Mouse (Mus musculus): Measurements from ENCODE around the gene Izumo3. TPM values are rescaled to one million over a fixed set of nuclear protein-coding genes. Genes with fewer than 3 reads are reported as not detected.
"Not testable (repeated sequence)": the region's sequence is repeated elsewhere in the genome, so short reads cannot be mapped to it uniquely, and the experiment has no call there.

Izumo3 gene
- not detected for total RNA-seq (2021)

DNA sequence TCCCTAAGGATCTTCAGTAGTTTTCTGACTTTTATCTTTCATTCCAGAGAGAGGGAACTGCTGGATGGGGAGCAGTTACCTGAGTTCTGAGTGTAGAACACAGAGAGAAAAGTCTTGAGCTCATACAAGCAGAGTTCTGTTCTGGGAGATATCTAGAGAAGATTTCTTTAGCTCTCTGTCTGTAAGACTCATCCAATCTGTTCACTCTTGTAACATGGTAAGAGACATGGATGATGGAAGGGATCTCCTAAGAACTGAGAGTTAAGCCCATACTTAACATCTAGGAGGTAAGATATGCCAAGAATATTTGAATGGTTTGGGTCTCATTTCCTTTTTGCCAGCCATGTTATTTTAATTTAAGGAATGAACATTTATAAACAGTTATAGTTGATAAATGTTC, at the start of gene Izumo3:
Gene Izumo3, minus strand, starts transcription at position 101 of the 400 bp plus-strand sequence.
- intact Hi-C loops (cut with DNase I) = no loop called here
- no peak for DNase-seq (ENCODE audit: extremely low spot score in 1 of 2, low spot score in 2 of 2)

DNA sequence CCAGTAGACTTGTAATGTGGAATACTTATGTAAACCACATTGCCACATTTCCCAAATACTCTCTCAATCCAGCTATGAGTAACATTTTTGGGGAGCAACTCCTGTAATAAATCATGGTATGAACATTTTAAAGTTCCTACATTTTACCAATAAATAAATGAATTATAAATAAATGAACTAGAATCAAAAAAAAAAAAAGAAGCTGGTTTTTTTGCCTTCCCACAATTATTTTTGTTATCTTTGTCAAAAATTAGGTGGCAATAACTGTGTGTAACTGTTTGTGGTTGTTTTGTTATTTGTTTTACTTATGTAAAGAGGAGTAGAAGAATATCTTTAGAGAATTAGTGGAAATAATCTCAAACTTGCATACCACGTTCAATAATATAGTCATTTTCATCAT, 44.6 kb upstream of the Izumo3 start, which contains the start of gene Gm12666:
Gene Gm12666, minus strand, starts transcription at position 101 of the 400 bp plus-strand sequence.
- DNase-seq (ENCODE audit: extremely low spot score in 1 of 2, low spot score in 2 of 2); intact Hi-C loops (cut with DNase I): not testable (repeated sequence)

GRCm38 (mm10) chr4:92152646-92153045, 5.6 kb upstream of the Izumo3 start:
- DNase-seq (ENCODE audit: extremely low spot score in 1 of 2, low spot score in 2 of 2) = no peak
- intact Hi-C loops (cut with DNase I) = no loop called here

GRCm38 (mm10) chr4:92111390-92111988, 35.5 kb downstream of the Izumo3 start:
- intact Hi-C loops (cut with DNase I) = no loop called here

GRCm38 (mm10) chr4:92097386-92097785, 49.6 kb downstream of the Izumo3 start:
- no peak for DNase-seq (ENCODE audit: extremely low spot score in 1 of 2, low spot score in 2 of 2)
- intact Hi-C loops (cut with DNase I) = no loop called here

More at GRCm38 (mm10) chr4:92111390-92111988, 35.5 kb downstream of the Izumo3 start:
- DNase-seq (ENCODE audit: extremely low spot score in 1 of 2, low spot score in 2 of 2) = no peak

DNA sequence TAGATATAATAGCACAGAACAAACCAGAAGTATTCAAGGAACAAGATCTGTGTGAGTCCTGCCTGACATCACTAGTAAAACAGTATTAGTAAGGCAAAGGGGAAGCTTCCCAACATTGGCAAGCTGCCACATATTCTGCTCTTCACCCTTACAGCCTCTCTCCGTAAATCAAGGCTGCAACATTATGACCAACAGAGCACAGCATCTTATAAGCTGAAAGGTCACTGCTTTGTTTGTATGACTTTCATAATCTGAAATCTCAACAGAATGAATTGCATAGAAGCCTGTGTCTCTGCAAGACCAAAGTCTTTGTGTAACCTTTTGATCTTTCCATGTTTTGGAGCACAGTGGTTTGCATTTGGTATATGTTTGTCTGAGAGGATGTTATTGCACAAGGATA, 51.1 kb downstream of the Izumo3 start:
- no peak for DNase-seq (ENCODE audit: extremely low spot score in 1 of 2, low spot score in 2 of 2)
- intact Hi-C loops (cut with DNase I) = no loop called here

Other genes with a start within 250 kb of the Izumo3 start
- 1 to 10 TPM; 1.7 to 3.5 TPM for gene Gm12666, start 44.5 kb upstream of the Izumo3 start, total RNA-seq (2021)

Measured in left cerebral cortex, postnatal 10 days (tissue).